Mouse (Mus musculus) cerebellum, adult 9-11 months (tissue): ENCODE results near the gene Mindy3.

Source experiments
- DNase-seq: peaks from one replicate; pipeline ENCODE4 v3.0.0; 2022

Gene Mindy3

DNA sequence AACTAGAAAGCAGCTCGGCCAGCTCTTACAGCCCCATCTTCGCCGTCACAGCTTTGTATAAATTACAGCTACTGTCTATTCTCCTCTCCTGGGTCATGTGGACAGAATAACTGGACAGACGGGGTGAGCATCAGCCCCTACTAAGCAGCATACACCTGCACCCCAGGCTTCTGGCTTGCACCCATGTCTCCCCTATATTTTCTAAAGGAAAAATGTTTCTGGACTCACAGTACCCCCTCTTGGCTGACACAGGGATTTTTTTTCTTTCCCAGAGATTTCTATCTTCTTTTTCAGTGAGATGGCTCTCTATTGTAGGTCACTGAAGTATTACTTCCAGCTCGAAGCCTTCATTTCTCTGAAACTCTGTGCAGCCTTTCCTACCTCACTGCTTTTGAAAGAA, 122.0 kb downstream of the Mindy3 start:
- no peak for DNase-seq
